Mouse (Mus musculus): ENCODE results near the gene Znrf4. TPM values are rescaled to one million over a fixed set of nuclear protein-coding genes. Genes with fewer than 3 reads are reported as not detected.
A peak's percentile ranks its signal among the peaks of the same experiment; 100 is the strongest.

The Znrf4 gene
- total RNA-seq, 2 experiments from 2014 or later: not detected

DNA sequence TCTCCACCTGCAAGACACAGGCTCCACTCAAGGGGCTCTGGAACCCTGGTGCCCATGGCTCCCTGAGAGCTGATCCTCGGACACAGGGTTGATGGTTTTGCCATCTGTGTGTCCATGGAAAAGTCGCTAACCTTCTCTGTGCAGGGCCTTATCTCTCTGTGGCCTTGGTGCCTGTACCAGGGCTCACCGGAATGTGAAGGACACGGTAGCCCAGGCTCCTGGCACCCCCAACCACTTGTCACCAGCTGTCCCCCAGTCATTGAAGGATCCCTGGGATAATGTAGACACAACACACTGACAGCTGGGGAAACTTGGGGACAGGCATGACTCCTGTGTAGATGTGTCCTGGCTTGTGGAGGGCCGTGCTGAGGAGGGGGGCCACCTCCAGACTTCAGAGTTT is 41.1 kb downstream of the Znrf4 start:
- DNase-seq: no peak
- intact Hi-C loops (cut with DNase I): loop anchor here (2.0 kb wide), 1 partner anchor 42 kb away; no protein-coding TSS in a partner anchor

DNA sequence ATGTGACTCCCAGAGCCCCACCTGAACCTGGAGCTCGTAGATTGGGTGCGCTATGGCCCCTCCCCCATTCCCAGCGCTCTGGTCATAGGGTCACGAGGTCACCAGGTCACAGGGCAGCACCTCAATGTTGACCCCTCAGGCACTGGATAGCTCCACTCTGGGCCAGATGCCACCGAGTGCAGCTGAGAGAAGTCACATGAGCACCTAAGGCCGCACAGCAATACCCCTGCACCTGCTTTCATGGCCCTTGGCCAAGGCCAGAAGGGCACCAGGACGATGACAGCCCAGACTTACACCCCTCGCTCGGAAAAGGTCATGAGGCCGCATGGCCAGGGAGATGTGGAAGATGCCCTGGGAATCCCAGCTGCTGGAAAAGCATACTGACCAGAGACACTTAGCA is 41.7 kb downstream of the Znrf4 start:
- no peak for DNase-seq
- intact Hi-C loops (cut with DNase I): loop anchor here (2.0 kb wide), 1 partner anchor 42 kb away; no protein-coding TSS in a partner anchor

DNA sequence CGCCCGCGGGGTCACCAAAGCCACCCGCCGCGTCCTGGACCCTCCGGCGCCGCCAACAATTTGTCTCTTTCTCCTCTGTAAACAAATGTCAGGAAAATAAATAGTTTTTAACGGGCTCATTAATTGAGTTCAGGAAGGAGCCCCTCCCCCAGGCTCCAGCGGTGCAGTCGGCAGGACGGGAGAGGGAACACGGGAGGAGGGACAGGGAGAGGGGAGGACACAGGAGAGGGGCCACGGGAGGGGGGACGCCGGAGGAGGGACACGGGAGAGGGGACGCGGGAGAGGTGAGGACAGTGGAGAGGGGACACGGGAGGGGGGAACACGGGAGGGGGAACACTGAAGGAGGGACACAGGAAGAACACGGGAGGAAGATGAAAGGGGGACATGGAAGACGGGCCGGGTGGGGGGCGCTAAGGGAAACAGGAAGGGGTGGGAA is 42.2 kb downstream of the Znrf4 start:
- DNase-seq: no peak
- intact Hi-C loops (cut with DNase I): loop anchor here (2.0 kb wide), 1 partner anchor 41 kb away; no protein-coding TSS in a partner anchor

DNA sequence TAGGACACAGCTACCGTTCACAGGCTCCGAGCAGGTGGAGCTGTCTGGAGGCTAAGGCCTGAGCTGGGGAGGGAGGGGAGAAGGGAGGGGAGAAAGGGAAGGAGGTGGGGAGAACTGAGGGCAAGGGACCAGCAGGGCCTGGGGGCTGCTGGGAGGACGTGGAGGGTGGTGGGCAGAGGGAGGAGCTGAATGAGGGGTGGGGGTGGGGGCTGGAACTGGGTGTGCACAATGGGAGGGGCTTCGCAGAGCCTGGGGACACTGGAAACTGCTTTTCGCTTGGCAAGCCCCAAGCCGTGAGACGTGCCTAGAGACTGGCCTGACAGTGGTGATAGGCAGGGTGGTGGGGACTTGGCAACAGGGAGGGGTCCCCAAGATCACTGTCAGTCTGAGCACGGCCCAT is 43.0 kb downstream of the Znrf4 start:
- intact Hi-C loops (cut with DNase I): no loop called here
- no peak for DNase-seq

DNA sequence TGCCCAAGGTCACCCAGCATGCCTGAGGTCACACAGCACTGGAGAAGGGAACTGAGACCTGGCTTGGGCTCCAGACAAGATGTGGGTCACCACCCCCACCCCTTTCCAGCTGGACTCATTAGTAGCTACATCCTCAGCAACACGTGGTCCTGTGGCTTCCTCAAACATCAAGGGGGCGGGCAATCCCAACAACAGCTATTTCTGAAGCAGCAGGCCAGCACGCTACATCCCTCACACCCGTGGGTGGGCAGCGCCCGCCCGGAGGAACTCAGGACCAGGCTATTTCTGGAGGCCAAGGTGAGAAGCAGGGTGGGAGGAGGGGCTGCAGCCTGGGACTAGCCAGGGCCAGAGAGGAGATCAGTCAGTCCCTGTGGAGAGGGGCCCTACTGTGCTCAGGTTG is 43.4 kb downstream of the Znrf4 start:
- intact Hi-C loops (cut with DNase I): no loop called here
- no peak for DNase-seq

DNA sequence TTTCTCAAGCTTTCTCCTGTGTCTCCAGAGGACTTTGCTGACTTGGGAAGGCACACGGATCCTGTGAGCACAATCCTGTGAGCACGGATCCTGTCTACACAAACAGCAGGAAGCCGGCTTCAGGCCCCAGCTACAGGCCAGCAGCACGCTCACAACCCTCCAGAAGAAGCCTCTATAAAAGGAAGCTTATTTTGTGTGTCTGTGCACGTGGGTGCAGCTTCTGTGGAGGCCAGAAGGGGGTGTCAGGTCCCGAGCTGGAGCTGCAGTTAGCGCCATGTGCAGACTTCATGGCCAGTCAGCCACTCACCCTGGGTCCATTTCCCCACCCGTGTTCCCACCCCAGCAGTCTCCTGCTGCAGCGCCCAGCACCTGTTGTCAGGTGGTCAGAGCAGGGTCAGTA is 43.9 kb downstream of the Znrf4 start:
- intact Hi-C loops (cut with DNase I): no loop called here
- DNase-seq: no peak

DNA sequence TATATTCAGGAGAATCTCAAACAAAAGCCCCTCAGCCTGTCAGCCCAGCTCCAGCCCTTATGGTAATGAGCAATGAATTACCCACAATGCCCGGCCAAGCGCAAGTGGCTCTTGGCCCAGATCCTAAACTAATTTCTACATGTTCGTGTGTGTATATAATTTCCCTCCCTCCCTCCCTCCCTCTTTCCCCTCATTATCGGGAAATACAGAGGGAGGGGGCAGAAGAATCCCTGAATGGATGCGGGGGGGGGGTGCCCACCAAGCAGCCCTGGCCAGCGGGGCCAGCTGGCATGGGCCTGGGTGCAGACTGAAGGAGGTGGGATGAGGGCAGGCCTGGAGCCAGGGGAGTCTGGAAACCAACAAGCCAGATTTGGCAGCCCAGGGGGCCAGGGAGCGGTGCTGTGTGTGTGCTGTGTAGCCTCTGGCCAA is 44.8 kb downstream of the Znrf4 start:
- intact Hi-C loops (cut with DNase I): no loop called here

DNA sequence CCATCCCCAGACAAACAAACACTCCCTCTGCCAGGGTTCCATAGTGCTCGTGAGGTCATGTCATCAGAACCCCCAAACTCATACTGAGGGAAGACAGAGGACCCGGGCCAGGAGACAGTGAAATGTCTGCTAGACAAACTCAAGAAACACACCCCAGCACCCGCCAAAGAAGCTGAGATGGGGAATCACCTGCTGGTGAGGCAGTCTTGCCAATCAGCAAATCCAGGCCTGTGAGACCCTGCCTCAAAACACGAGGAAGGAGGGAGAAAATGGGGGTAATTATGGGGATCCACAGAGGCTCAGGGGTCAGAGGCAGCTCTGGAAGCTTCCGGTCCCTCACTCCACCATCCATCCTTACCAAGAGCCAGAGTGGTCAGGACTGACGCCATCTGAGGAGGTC is 45.5 kb downstream of the Znrf4 start:
- no peak for DNase-seq
- intact Hi-C loops (cut with DNase I): no loop called here

More for the DNA sequence above, 44.8 kb downstream of the Znrf4 start:
- DNase-seq: no peak

DNA sequence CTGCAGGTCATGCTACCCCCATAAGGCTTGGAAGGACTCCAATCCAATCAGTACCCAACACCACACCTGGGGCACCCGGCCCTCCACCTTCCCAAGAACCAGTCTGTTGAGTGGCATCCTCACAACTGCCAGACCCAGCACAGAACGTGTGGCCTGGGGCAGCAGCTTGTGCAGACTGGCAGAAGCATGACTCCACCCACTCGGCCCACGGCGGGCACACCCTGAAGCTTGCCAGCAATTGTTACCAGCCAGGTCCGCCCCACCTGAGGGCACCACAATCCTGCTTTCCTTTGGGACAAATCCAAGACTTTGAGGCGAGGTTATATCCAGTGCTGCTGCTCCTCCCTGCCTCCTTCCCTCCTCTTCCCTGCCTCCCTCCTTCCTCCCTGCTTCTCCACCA is 47.4 kb downstream of the Znrf4 start:
- no peak for DNase-seq
- intact Hi-C loops (cut with DNase I): no loop called here

DNA sequence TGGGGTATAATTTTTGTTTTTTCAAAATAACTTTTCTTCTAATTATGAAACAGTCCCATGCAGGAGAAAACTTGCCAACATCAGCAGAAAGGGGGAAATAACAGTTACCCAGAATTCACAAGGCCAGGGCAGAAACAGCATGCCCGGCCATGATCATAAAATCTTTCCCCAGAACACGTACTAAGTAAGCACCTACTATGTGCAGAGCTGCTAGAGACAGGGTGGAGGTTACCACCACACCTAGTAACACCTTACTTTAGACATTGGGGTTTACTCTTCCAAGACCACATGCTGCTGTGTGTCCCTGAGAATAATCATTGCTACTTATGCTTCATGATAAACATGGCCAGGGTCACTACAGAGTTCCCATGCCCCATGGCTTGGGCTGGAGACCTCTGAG is 47.9 kb downstream of the Znrf4 start:
- no peak for DNase-seq
- intact Hi-C loops (cut with DNase I): no loop called here

DNA sequence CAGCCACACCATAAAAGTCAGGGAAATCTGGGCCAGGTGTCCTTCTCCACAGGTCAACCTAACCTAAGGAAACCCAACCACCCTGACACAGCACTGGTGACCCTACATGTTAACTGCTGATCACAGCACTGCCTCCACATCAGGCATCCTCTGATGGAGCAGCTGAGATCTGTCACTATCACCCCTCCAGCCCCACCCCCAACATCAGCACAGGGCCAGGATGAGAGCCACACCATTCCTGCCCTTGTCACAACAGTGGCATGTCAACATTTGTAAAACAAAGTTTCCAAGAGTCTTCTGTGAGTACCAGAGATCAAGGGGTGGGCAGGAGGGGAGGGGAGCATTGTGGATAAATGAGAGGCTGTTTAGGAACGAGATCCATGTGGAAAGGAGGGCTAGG is 48.7 kb downstream of the Znrf4 start:
- DNase-seq: no peak
- intact Hi-C loops (cut with DNase I): no loop called here

DNA sequence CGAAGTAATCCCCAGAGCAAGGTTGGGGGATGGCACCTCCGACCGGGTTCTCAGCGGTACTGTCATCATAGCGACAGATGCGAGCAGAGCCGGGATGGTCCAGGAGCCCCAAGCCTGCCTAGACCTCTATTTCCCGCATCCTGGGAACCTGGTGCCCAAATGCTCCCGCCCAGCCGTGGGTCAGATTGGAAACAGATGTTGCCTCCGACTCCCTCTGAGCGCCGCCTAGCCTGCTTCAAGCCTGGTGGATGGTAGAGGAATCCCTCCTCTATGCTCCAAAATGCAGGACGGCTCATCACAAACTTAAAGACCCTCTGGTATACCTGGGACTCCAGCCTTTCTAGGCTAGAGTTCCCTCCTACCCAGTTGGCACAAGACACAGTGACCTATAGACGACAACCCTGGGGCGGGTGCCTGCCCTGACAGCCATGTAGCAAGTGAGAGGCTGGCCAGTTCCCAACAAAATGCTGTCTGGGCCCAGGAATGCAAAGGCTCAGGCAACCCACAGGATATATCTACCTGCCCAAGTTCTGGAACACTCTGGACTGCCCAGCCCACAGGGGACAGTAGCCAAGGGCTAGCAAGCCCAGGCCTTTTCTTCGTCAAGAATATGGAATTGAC is 49.3 kb downstream of the Znrf4 start:
- peak in 1 of 2 experiments; percentile 41 for DNase-seq
- intact Hi-C loops (cut with DNase I): no loop called here

DNA sequence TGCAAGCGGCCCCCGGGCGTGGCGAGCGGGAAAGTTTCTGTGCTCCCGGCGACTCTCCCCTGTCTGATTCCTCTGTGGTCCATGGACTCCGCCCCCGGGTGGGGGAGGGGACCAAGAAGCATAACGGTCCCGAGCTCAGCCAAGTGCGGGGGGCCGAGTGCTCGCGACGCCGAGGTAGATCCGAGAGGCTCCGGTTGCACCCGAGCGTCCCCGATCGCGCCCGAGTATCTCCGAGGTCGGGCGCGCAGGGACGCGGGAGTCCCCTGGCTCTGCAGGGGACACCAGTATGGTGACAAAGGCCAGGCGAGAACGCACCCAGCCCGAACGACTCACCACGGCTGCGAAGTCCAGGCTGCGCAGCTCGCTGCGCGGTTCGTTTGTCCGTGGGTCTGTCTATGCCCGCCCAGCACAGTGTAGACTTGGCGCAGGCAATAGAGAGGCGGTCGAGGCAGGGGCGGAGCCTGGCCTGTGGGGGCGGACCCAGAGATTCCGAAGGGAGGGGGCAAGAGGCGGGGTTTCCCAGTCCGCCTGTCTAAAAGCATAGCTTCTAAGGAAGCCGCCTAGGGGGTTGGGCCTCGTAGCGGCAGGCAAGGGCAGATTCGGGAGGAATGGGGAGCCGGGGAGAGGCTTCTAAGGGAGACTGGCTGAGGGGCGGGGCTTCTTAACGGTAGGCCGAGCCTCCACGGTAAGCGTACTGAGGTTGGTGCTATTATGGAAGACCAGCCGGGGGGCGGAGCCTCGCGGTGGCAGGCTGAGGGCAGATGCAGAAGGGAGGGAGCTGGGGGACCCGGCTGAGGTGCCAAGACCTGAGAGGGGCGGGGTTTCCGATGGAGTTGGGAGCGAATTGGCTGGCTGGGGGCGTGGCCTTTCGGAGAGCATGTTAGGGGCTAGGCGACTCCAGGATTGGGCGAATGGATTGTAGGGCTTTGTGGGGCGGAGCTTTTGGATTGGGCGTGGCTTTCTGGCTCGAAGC is 50.2 kb downstream of the Znrf4 start:
- DNase-seq: peak; percentile 98 to 99
- intact Hi-C loops (cut with DNase I): no loop called here

Other genes starting within 250 kb of the Znrf4 start
- gene Ticam1, start 235.6 kb downstream of the Znrf4 start, total RNA-seq (2021): 1 to 10 TPM; 2.0 to 3.2 TPM
- gene Plin3, start 219.6 kb downstream of the Znrf4 start, total RNA-seq (2021): 10 to 100 TPM; 44.4 to 45.7 TPM
- not detected for gene Arrdc5, start 212.1 kb downstream of the Znrf4 start, total RNA-seq (2021)
- gene Uhrf1, start 209.1 kb downstream of the Znrf4 start, total RNA-seq (2021): 1 to 10 TPM; 1.4 to 3.0 TPM
- 10 to 100 TPM; 26.0 to 29.8 TPM for gene Kdm4b, start 186.4 kb downstream of the Znrf4 start, total RNA-seq (2021)
- gene Ptprs, start 35.9 kb downstream of the Znrf4 start, total RNA-seq (2021): 10 to 100 TPM; 35.0 to 45.6 TPM
- gene Gm20219, start 42.0 kb upstream of the Znrf4 start, total RNA-seq (2021): under 1 TPM; 0.27 to 0.74 TPM
- 10 to 100 TPM; 29.6 to 34.2 TPM for gene Safb2, start 72.2 kb upstream of the Znrf4 start, total RNA-seq (2021)
- 10 to 100 TPM; 35.9 to 39.7 TPM for gene Safb, start 72.4 kb upstream of the Znrf4 start, total RNA-seq (2021)
- gene 2410015M20Rik, start 97.3 kb upstream of the Znrf4 start, total RNA-seq (2021): 100 to 1,000 TPM; 130 to 135 TPM
- gene Rpl36, start 101.0 kb upstream of the Znrf4 start, total RNA-seq (2021): 100 to 1,000 TPM; 482 to 579 TPM
- gene Lonp1, start 114.5 kb upstream of the Znrf4 start, total RNA-seq (2021): 10 to 100 TPM; 60.6 to 62.6 TPM
- gene Catsperd, start 115.7 kb upstream of the Znrf4 start, total RNA-seq (2021): under 1 TPM in 1 of 2 experiments, not detected in 1; 0.15 TPM
- gene Ranbp3, start 160.9 kb upstream of the Znrf4 start, total RNA-seq (2021): 10 to 100 TPM; 37.0 to 37.1 TPM
- gene Ndufa11, start 205.3 kb upstream of the Znrf4 start, total RNA-seq (2021): 100 to 1,000 TPM; 425 to 470 TPM
- gene Vmac, start 205.6 kb upstream of the Znrf4 start, total RNA-seq (2021): 1 to 10 TPM; 3.3 to 3.4 TPM
- gene Nrtn, start 245.1 kb upstream of the Znrf4 start, total RNA-seq (2021): 1 to 10 TPM; 4.1 to 5.0 TPM

All from gastrocnemius, postnatal 36 days (tissue).